Mouse (Mus musculus) thymus, postnatal 36 days (tissue): ENCODE data around the gene Gm20906.
"Not testable (repeated sequence)": the region's sequence is repeated elsewhere in the genome, so short reads cannot be mapped to it uniquely, and the experiment has no call there.

Experiments used
- DNase-seq, 2 experiments: peaks; one replicate each; pipeline ENCODE4 v3.0.0; 2022; ENCODE audit warnings: mixed read lengths in 2 of 2

Gene Gm20906

GRCm38 (mm10) chrY:87550666-87551065 lies at the start of gene Gm20906:
Gm20906 (plus strand) TSS chrY:87550966.
- not testable (repeated sequence) for DNase-seq
